Mouse (Mus musculus) bone marrow macrophage, adult 2 months (primary cell): Measurements from ENCODE around the gene Myl9.

Experiments
- CTCF ChIP-seq: IDR thresholded peaks from 2 replicates; pipeline ENCODE4 v1.5.1; 2012; ENCODE audit warnings: low read depth, mild to moderate bottlenecking, low read length, moderate library complexity
- POLR2A ChIP-seq: IDR thresholded peaks from 2 replicates; pipeline ENCODE4 v1.6.1; 2012; ENCODE audit warnings: mild to moderate bottlenecking, low read depth, low read length, borderline replicate concordance

DNA sequence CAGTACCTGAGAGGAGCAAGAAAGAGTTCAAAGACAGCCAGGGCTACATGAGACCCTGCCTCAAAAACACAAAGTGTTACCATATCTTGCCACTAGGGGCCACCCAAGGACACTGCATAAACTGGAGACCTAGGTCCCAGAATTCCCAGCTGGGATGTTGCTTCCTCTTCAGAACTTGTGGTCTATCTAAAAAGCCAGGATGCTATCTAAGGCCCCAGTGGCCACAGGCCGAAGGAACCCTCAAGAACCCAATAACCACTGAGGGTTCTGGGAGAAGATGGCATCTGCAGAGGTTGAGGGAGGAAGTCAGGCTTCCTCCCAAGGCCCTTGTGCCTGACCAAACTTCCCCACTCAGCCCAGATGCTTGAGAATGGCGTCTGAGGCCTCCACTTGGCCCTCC is 34.4 kb downstream of the Myl9 start:
- TF ChIP-seq CTCF = peak; percentile 85
- TF ChIP-seq POLR2A = no peak
